Mouse (Mus musculus): ENCODE results near the gene Gm39115. TPM values are rescaled to one million over a fixed set of nuclear protein-coding genes. Genes with fewer than 3 reads are reported as not detected.
"Not testable (repeated sequence)": the region's sequence is repeated elsewhere in the genome, so short reads cannot be mapped to it uniquely, and the experiment has no call there.

The Gm39115 gene
- not detected for total RNA-seq (2021)
- long read RNA-seq, experiment 1, result 0 reads
- long read RNA-seq, experiment 2, result 0 reads

GRCm38 (mm10) chr7:142135934-142136333 lies at the start of gene Gm39115:
Gene Gm39115, minus strand, starts transcription at chr7:142136034.
- DNase-seq, result not testable (repeated sequence)

- no peak for DNase-seq
These were observed 45.2 kb upstream of the Gm39115 start for GRCm38 (mm10) chr7:142181021-142181420.

GRCm38 (mm10) chr7:142178685-142179084 lies 42.9 kb upstream of the Gm39115 start:
- no peak for DNase-seq

DNA sequence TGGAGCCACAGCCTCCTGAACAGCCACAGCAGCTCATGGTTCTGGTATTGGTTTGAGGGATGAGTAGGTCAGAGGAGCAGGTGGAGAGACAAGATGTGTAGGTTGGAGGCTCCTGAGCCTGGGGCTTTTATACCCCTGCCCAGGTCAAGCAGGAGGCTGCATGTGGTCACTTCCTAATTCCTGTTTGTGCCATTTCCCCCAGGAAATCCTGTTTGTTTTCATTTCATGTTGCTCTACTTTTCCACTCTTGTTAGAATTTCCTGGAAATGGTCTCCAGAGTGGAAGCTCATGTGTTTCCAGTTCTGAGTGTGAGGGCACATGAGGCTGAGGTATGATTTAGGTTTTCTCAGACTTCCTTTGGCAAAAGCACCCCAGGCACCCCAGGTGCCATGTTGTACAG lies 40.1 kb upstream of the Gm39115 start, which contains the start of gene Krtap5-2:
Gene Krtap5-2 (minus strand): TSS at position 101 of the 400 bp plus-strand sequence.
- not testable (repeated sequence) for DNase-seq

GRCm38 (mm10) chr7:142169836-142170235 lies 34.0 kb upstream of the Gm39115 start:
- no peak for DNase-seq

DNA sequence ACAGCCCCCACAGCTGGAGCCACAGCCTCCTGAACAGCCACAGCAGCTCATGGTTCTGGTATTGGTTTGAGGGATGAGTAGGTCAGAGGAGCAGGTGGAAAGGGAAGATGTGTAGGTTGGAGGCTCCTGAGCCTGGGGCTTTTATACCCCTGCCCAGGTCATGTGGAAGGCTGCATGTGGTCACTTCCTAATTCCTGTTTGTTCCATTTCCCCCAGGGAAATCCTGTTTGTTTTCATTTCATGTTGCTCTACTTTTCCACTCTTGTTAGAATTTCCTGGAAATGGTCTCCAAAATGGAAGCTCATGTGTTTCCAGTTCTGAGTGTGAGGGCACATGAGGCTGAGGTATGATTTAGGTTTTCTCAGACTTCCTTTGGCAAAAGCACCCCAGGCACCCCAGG lies 29.8 kb upstream of the Gm39115 start, which contains the start of gene Gm4553:
Gene Gm4553 (minus strand): TSS at position 101 of the 400 bp plus-strand sequence.
- not testable (repeated sequence) for DNase-seq

DNA sequence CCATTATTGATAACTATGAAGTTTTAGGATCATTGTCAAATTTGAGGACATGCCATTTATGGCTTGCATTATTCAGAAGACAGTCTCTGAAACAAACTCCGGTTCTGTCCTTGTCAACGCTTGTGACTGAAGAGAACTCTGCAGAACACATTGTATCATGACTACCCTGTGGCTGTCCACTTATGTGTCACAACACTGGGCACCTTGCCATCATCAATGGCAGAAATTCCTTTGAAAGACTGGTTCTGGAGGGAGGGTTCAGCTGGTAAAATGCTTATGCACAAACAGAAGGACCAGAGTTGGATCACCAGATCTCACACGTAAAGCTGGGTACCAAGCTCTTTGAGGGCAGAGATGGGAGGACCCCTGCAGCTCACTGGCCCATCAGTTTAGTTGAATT lies 23.5 kb upstream of the Gm39115 start:
- DNase-seq, result no peak

DNA sequence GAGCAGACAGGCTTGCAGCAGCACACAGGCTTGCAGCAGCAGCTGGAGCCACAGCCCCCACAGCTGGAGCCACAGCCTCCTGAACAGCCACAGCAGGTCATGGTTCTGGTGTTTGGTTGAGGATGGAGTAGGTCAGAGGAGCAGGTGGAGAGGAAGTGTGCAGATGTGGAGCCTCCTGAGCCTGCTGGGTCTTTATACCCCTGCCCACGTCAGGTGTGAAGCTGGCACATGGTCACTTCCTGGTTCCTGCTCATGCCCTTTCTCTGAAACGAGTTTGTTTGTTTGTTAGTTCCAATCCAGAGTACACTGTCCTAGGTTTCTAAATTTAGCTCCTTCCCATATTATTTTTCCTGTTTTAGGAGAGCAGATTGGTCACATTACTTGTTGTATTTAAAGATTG lies 21.2 kb upstream of the Gm39115 start, which contains the start of gene Gm29735:
Gene Gm29735 (minus strand): TSS at position 101 of the 400 bp plus-strand sequence.
- not testable (repeated sequence) for DNase-seq

GRCm38 (mm10) chr7:142155308-142155707 lies 19.5 kb upstream of the Gm39115 start:
- no peak for DNase-seq

GRCm38 (mm10) chr7:142152191-142152590 lies 16.4 kb upstream of the Gm39115 start:
- no peak for DNase-seq

GRCm38 (mm10) chr7:142148633-142149032 lies 12.8 kb upstream of the Gm39115 start:
- no peak for DNase-seq

DNA sequence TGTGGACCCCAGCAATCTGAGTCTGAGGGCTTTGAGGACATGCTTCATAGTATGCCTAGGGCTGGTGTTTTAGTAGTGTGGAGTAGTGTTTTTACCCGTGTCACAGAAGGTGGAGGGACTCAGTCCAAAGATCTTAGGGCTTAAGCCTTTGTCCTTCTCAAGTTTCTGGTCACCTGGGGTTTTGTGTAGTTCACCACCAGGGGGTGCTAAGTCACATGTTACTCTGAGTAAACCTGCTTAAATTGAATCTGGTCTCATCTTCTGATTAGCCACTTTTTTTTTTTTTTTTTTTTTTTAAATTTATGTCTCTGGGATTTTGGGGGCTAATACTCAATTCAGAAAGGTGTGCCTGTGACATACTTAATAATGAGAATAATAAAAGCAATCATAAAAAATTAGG lies 10.2 kb upstream of the Gm39115 start:
- DNase-seq, result no peak

GRCm38 (mm10) chr7:142145413-142145940 lies 9.6 kb upstream of the Gm39115 start:
- DNase-seq, result no peak

DNA sequence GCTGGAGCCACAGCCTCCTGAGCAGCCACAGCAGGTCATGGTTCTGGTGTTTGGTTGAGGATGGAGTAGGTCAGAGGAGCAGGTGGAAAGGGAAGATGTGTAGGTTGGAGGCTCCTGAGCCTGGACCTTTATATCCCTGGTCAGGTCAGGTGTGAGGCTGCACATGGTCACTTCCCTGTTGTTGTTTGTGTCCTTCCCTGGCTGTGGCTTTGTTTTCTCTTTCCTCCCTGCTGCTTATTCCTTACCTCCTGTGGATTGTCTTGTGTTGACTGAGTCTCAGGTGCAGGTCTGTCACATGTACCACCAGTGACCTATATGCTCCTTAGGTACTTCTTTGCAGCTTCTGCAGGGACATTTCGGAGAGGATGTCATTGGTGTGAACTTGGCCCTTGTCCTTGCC lies 8.7 kb upstream of the Gm39115 start, which contains the start of gene Gm45337:
Gene Gm45337 (minus strand): TSS at position 101 of the 400 bp plus-strand sequence.
- DNase-seq, result no peak

- DNase-seq, result not testable (repeated sequence)
These were observed 7.7 kb upstream of the Gm39115 start for GRCm38 (mm10) chr7:142143506-142144010.

- no peak for DNase-seq
These were observed 4.9 kb upstream of the Gm39115 start for GRCm38 (mm10) chr7:142140696-142141095.

- no peak for DNase-seq
These were observed 1.4 kb downstream of the Gm39115 start for GRCm38 (mm10) chr7:142134206-142134995.

- no peak for DNase-seq
These were observed 7.0 kb downstream of the Gm39115 start for GRCm38 (mm10) chr7:142128843-142129242.

DNA sequence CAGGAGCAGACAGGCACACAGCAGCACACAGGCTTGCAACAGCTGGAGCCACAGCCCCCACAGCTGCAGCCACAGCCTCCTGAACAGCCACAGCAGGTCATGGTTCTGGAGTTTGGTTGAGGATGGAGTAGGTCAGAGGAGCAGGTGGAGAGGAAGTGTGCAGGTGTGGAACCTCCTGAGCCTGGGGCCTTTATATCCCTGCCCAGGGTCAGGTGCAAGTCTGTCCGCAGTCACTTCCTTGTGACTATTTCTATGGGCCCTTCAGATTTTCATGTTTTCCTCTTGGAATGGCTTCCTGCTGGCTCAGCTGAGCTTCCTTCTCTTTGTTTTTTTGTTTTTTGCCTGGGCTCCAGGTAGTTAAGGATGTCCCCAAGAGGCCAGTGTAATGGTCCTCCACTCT lies 15.2 kb downstream of the Gm39115 start, which contains the start of gene Gm45618:
Gene Gm45618 (minus strand): TSS at position 101 of the 400 bp plus-strand sequence.
- not testable (repeated sequence) for DNase-seq

GRCm38 (mm10) chr7:142119632-142120031 lies 16.2 kb downstream of the Gm39115 start:
- no peak for DNase-seq

- DNase-seq, result no peak
These were observed 31.1 kb downstream of the Gm39115 start for GRCm38 (mm10) chr7:142104747-142105146.

GRCm38 (mm10) chr7:142097776-142098175 lies 38.1 kb downstream of the Gm39115 start:
- DNase-seq, result peak; percentile 70

- DNase-seq, result no peak
These were observed 39.1 kb downstream of the Gm39115 start for GRCm38 (mm10) chr7:142096701-142097100.
